Comparison of ENCODE assay signal across 10 mouse cellular contexts in genomic region chr2:32064913-32065312, GRCm38 (mm10). TPM values are rescaled to one million over a fixed set of nuclear protein-coding genes. Genes with fewer than 3 reads are reported as not detected.
DNase-seq lines count a peak whose midpoint lies in the region; ATAC-seq and TF ChIP-seq lines count a peak whose summit lies in the region.
"Had no signal": no experiment of that assay in that cellular context is flagged by ENCODE, and none has a peak within 500 bp of the region (broad histone marks: within the 10 kb centered on the region; RNA-seq: fewer than 3 reads in every experiment).

No protein-coding gene starts in this region.

- H3K4me3 ChIP-seq in hindbrain, embryonic 13.5 days, result no peak overlapping the region
- H3K4me3 ChIP-seq in hindbrain, embryonic 14.5 days (replicated peaks; ENCODE audit: low read length), result no peak overlapping the region
- H3K4me3 ChIP-seq in embryonic facial prominence, embryonic 13.5 days, result no peak overlapping the region
- H3K4me3 ChIP-seq in heart, embryonic 13.5 days, result 0 out of 2 replicates have a peak overlapping the region, but pooled peaks have one; percentile 13
- H3K4me3 ChIP-seq in olfactory bulb, adult 2 months (ENCODE audit: insufficient read depth, low read depth, low read length), result no peak overlapping the region
- H3K4me3 ChIP-seq: stomach, embryonic 15.5 days had no signal

- peaks cover 21% of the 10 kb centered on the region for H3K27me3 ChIP-seq in hindbrain, embryonic 13.5 days
- no peaks in the 10 kb centered on the region for H3K27me3 ChIP-seq in hindbrain, embryonic 14.5 days (ENCODE audit: control insufficient read depth, insufficient read depth, low read length)
- H3K27me3 ChIP-seq in embryonic facial prominence, embryonic 13.5 days, result peaks cover 3% of the 10 kb centered on the region; the same call in 1 of the 2 replicates
- H3K27me3 ChIP-seq in heart, embryonic 13.5 days (replicated peaks), result no peaks in the 10 kb centered on the region
- H3K27me3 ChIP-seq: stomach, embryonic 15.5 days had no signal

- no peak overlapping the region for H3K27ac ChIP-seq in hindbrain, embryonic 13.5 days
- no peak overlapping the region for H3K27ac ChIP-seq in hindbrain, embryonic 14.5 days
- H3K27ac ChIP-seq in embryonic facial prominence, embryonic 13.5 days, result no peak overlapping the region
- peak overlapping the region; percentile 96 for H3K27ac ChIP-seq in heart, embryonic 13.5 days (replicated peaks)
- H3K27ac ChIP-seq in olfactory bulb, adult 2 months (ENCODE audit: insufficient read depth, low read depth, low read length), result peak overlapping the region; percentile 28; the same call in 1 of the 2 replicates
- H3K27ac ChIP-seq: stomach, embryonic 15.5 days had no signal

- no peaks in the 10 kb centered on the region for H3K9me3 ChIP-seq in hindbrain, embryonic 13.5 days
- H3K9me3 ChIP-seq in hindbrain, embryonic 14.5 days (ENCODE audit: control insufficient read depth, low read length), result no peaks in the 10 kb centered on the region
- H3K9me3 ChIP-seq in embryonic facial prominence, embryonic 13.5 days, result no peaks in the 10 kb centered on the region
- H3K9me3 ChIP-seq in heart, embryonic 13.5 days, result no peaks in the 10 kb centered on the region
- H3K9me3 ChIP-seq: stomach, embryonic 15.5 days had no signal

- 51% methylated on average over 13 of the region's 13 CpGs for WGBS in hindbrain, embryonic 13.5 days
- WGBS in hindbrain, embryonic 14.5 days, result 47% methylated on average over 13 of the region's 13 CpGs
- 72% methylated on average over 13 of the region's 13 CpGs for WGBS in embryonic facial prominence, embryonic 13.5 days
- WGBS in heart, embryonic 13.5 days, result 33% methylated on average over 13 of the region's 13 CpGs
- 60% methylated on average over 13 of the region's 13 CpGs for WGBS in olfactory bulb, adult 2 months

- DNase-seq in hindbrain, embryonic 14.5 days (ENCODE audit: low spot score), result no peak
- no peak for DNase-seq in right cerebral cortex, postnatal 25 days
- no peak for DNase-seq in left cerebral cortex, adult 18-20 months (ENCODE audit: low spot score in 2 of 2)
- no peak for DNase-seq in embryo, embryonic 9.5 days (ENCODE audit: extremely low spot score)
- DNase-seq: cerebellum, adult 11-12 months had no signal

- TF ChIP-seq CTCF in olfactory bulb, adult 2 months (IDR thresholded peaks at IDR 0.05; ENCODE audit: insufficient read depth, low read depth, low read length), result no peak

- H3K4me1 ChIP-seq in hindbrain, embryonic 13.5 days (replicated peaks), result peaks cover 8% of the 10 kb centered on the region
- no peaks in the 10 kb centered on the region for H3K4me1 ChIP-seq in hindbrain, embryonic 14.5 days (replicated peaks; ENCODE audit: control insufficient read depth, insufficient read depth, low read length)
- peaks cover 20% of the 10 kb centered on the region for H3K4me1 ChIP-seq in embryonic facial prominence, embryonic 13.5 days
- H3K4me1 ChIP-seq in heart, embryonic 13.5 days, result peaks cover 100% of the 10 kb centered on the region
- H3K4me1 ChIP-seq in olfactory bulb, adult 2 months (ENCODE audit: control insufficient read depth, insufficient read depth, low read length), result peaks cover 3% of the 10 kb centered on the region; the same call in 1 of the 2 replicates

- no peak for TF ChIP-seq POLR2A in olfactory bulb, adult 2 months (IDR thresholded peaks at IDR 0.05; ENCODE audit: insufficient read depth, low read depth, low read length)

- no peaks in the 10 kb centered on the region for H3K36me3 ChIP-seq in hindbrain, embryonic 13.5 days
- H3K36me3 ChIP-seq in hindbrain, embryonic 14.5 days (replicated peaks; ENCODE audit: control insufficient read depth, insufficient read depth), result no peaks in the 10 kb centered on the region
- H3K36me3 ChIP-seq in embryonic facial prominence, embryonic 13.5 days, result no peaks in the 10 kb centered on the region
- peaks cover 31% of the 10 kb centered on the region for H3K36me3 ChIP-seq in heart, embryonic 13.5 days
- H3K36me3 ChIP-seq: stomach, embryonic 15.5 days had no signal

- no peak overlapping the region for H3K4me2 ChIP-seq in hindbrain, embryonic 13.5 days
- H3K4me2 ChIP-seq in hindbrain, embryonic 14.5 days (replicated peaks), result no peak overlapping the region
- H3K4me2 ChIP-seq in embryonic facial prominence, embryonic 13.5 days, result no peak overlapping the region
- H3K4me2 ChIP-seq in heart, embryonic 13.5 days, result peak overlapping the region; percentile 46
- H3K4me2 ChIP-seq: stomach, embryonic 15.5 days had no signal

- ATAC-seq in hindbrain, embryonic 13.5 days (ENCODE audit: low FRiP score), result no peak
- ATAC-seq in hindbrain, embryonic 14.5 days (ENCODE audit: low FRiP score), result no peak
- no peak for ATAC-seq in embryonic facial prominence, embryonic 13.5 days (ENCODE audit: insufficient number of reproducible peaks, insufficient read depth, low FRiP score, low TSS enrichment, low read depth)
- no peak for ATAC-seq in heart, embryonic 13.5 days (ENCODE audit: extremely low read depth, insufficient number of reproducible peaks, low FRiP score, low TSS enrichment)

- peak overlapping the region; percentile 46 for H3K9ac ChIP-seq in hindbrain, embryonic 13.5 days
- H3K9ac ChIP-seq in hindbrain, embryonic 14.5 days, result no peak overlapping the region
- H3K9ac ChIP-seq in embryonic facial prominence, embryonic 13.5 days, result 0 out of 2 replicates have a peak overlapping the region, but pooled peaks have one; percentile 3
- peak overlapping the region; percentile 74 for H3K9ac ChIP-seq in heart, embryonic 13.5 days
- H3K9ac ChIP-seq: stomach, embryonic 15.5 days had no signal

RNA-seq across cellular contexts. Expression of gene Fam78a, which starts 19.7 kb away (rescaled TPM):
- polyA plus RNA-seq in hindbrain, embryonic 13.5 days (2015; fragmentation: Nextera tagmentation; extraction: Ambion mirVana), result 0.63 and 0.74 TPM in 2 replicates
- 0.52 and 0.56 TPM in 2 replicates for polyA plus RNA-seq in hindbrain, embryonic 14.5 days (2014; fragmentation: Nextera tagmentation; extraction: Ambion mirVana)
- polyA plus RNA-seq in embryonic facial prominence, embryonic 13.5 days (2015; fragmentation: Nextera tagmentation; extraction: Ambion mirVana), result 1.9 and 2.1 TPM in 2 replicates
- polyA plus RNA-seq in heart, embryonic 13.5 days (2015; fragmentation: Nextera tagmentation; extraction: Ambion mirVana), result 29.3 and 32.8 TPM in 2 replicates
- polyA plus RNA-seq in olfactory bulb, adult 2 months (2012; ENCODE audit: insufficient read depth, insufficient read length, low replicate concordance, missing spikeins), result not detected in 2 replicates
- 1 to 10 TPM; 6.2 to 9.6 TPM for total RNA-seq in left cerebral cortex, adult 18-20 months (2021)

RNA-seq across cellular contexts. Expression of gene Plpp7, which starts 30.4 kb away (rescaled TPM):
- 21.6 and 21.7 TPM in 2 replicates for polyA plus RNA-seq in hindbrain, embryonic 13.5 days (2015; fragmentation: Nextera tagmentation; extraction: Ambion mirVana)
- polyA plus RNA-seq in hindbrain, embryonic 14.5 days (2014; fragmentation: Nextera tagmentation; extraction: Ambion mirVana), result 22.4 and 27.5 TPM in 2 replicates
- 5.7 and 6.2 TPM in 2 replicates for polyA plus RNA-seq in embryonic facial prominence, embryonic 13.5 days (2015; fragmentation: Nextera tagmentation; extraction: Ambion mirVana)
- polyA plus RNA-seq in heart, embryonic 13.5 days (2015; fragmentation: Nextera tagmentation; extraction: Ambion mirVana), result 13.9 and 14.2 TPM in 2 replicates
- polyA plus RNA-seq in olfactory bulb, adult 2 months (2012; ENCODE audit: insufficient read depth, insufficient read length, low replicate concordance, missing spikeins), result not detected in 2 replicates
- 10 to 100 TPM; 27.1 to 32.4 TPM for total RNA-seq in left cerebral cortex, adult 18-20 months (2021)

Comparison
In these comparisons a context has a peak if more than half of its experiments do, and no peak if none do; other contexts are left out.
1. H3K27ac ChIP-seq: peak in heart, embryonic 13.5 days (single experiment) and olfactory bulb, adult 2 months (single experiment); none in hindbrain, embryonic 13.5 days (single experiment), hindbrain, embryonic 14.5 days (single experiment) and embryonic facial prominence, embryonic 13.5 days (single experiment).